Mouse (Mus musculus): ENCODE results near the gene Tmeff1. TPM values are rescaled to one million over a fixed set of nuclear protein-coding genes. Genes with fewer than 3 reads are reported as not detected.

Gene Tmeff1
- polyA plus RNA-seq, 1 experiment from 2014 or later: 228 TPM

- Histone ChIP-seq H3K27ac (ENCODE audit: low read length) (no peak overlapping the region; the same call in 1 of the 2 replicates), H3K36me3 (ENCODE audit: control insufficient read depth, insufficient read depth, low read length) (no peaks in the 10 kb centered on the region), H3K4me1 (ENCODE audit: control insufficient read depth, insufficient read depth, low read length) (peaks cover 11% of the 10 kb centered on the region), H3K4me3 (ENCODE audit: low read depth, low read length) (no peak overlapping the region), H3K4me2 (ENCODE audit: low read length) (no peak overlapping the region), H3K27me3 (ENCODE audit: control insufficient read depth, insufficient read depth, low read depth, low read length) (no peaks in the 10 kb centered on the region), H3K9ac (ENCODE audit: low read depth, low read length) (no peak overlapping the region), H3K9me3 (replicated peaks; ENCODE audit: control insufficient read depth, low read length, poor library complexity, severe bottlenecking) (no peaks in the 10 kb centered on the region)
- ATAC-seq: no peak
- 50% methylated on average over 2 of the region's 3 CpGs for WGBS
These were observed 3.0 kb upstream of the Tmeff1 start for GRCm38 (mm10) chr4:48581993-48582392.

DNA sequence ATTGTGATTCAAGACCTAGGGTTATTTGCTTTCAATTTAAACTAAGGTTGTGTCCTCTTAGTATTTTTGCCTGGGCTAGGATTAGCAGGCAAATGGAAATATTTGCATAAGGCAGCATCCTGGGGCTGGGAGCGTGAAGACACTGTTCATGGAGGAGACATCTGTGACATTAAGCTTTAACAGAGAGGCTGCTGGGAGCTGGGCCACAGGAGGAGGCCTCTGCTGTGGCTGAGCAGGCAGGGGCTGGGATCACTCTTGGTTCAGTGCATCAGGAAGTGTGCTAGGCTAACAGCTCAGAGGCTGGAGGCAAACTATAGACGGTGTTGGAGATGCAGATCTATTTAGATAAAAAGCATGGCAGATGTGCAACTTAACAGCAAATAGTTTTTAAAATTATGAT lies 2.0 kb upstream of the Tmeff1 start:
- H3K9me3 ChIP-seq (replicated peaks; ENCODE audit: control insufficient read depth, low read length, poor library complexity, severe bottlenecking): no peaks in the 10 kb centered on the region
- peaks cover 14% of the 10 kb centered on the region for H3K4me1 ChIP-seq (ENCODE audit: control insufficient read depth, insufficient read depth, low read length)
- no peak overlapping the region for H3K4me2 ChIP-seq (ENCODE audit: low read length)
- H3K9ac ChIP-seq (ENCODE audit: low read depth, low read length): no peak overlapping the region
- WGBS: 34% methylated on average over 2 of the region's 2 CpGs
- no peak for ATAC-seq
- no peak overlapping the region for H3K27ac ChIP-seq (ENCODE audit: low read length)
- H3K27me3 ChIP-seq (ENCODE audit: control insufficient read depth, insufficient read depth, low read depth, low read length): no peaks in the 10 kb centered on the region
- H3K36me3 ChIP-seq (ENCODE audit: control insufficient read depth, insufficient read depth, low read length): no peaks in the 10 kb centered on the region
- H3K4me3 ChIP-seq (ENCODE audit: low read depth, low read length): no peak overlapping the region

DNA sequence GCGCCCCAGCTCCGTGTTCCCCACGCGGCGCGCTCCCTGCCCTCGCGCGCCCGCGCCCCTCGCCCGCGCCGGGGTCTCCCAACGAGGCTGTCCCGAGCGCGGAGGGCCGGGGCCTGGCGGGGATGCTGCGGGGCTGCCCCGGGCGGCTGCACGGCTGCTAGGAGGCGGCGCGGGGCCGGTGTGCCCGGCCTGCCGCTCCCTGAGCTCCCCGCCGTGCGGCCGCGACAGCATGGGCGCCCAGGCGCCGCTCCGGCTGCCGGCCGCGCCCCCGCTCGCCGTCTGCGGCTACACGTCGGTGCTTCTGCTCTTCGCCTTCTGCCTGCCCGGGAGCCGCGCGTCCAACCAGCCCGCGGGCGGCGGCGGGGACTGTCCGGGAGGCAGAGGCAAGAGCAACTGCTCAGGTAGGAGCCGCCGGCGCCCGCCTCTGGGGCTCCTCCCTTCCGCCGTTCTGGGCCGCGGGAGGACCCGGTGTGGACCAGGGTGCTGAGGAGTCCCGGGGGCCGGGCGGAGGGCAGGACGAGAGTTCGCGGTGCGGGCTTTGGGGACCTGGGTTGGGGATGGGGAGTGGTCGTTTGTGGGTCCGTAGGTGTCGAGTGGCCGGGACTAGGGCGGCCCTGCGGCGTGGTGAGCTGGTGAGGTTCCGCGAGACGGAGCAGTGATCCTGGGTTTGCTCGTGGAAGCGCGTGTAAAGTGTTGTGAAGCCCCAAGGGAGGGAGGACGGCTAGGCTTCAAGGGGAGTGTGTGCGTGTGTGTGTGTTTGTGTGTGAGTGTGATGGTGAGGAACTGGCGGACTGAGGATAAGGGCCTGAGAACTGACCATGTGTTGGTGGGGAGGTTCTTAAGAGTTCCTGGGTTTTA lies 496 bp downstream of the Tmeff1 start:
- H3K27ac ChIP-seq (ENCODE audit: low read length): peak overlapping the region; percentile 94
- WGBS: under 1% methylated on average over 63 of the region's 92 CpGs
- peak overlapping the region; percentile 97 for H3K9ac ChIP-seq (ENCODE audit: low read depth, low read length)
- peaks cover 28% of the 10 kb centered on the region for H3K4me1 ChIP-seq (ENCODE audit: control insufficient read depth, insufficient read depth, low read length)
- no peaks in the 10 kb centered on the region for H3K36me3 ChIP-seq (ENCODE audit: control insufficient read depth, insufficient read depth, low read length)
- H3K4me2 ChIP-seq (ENCODE audit: low read length): peak overlapping the region; percentile 73
- peak overlapping the region; percentile 90 for H3K4me3 ChIP-seq (ENCODE audit: low read depth, low read length)
- no peaks in the 10 kb centered on the region for H3K27me3 ChIP-seq (ENCODE audit: control insufficient read depth, insufficient read depth, low read depth, low read length)
- no peaks in the 10 kb centered on the region for H3K9me3 ChIP-seq (replicated peaks; ENCODE audit: control insufficient read depth, low read length, poor library complexity, severe bottlenecking)
- peak; percentile 79 for ATAC-seq

- peaks cover 27% of the 10 kb centered on the region for H3K4me1 ChIP-seq (ENCODE audit: control insufficient read depth, insufficient read depth, low read length)
- peak; percentile 48 for ATAC-seq
- H3K4me3 ChIP-seq (ENCODE audit: low read depth, low read length): peak overlapping the region; percentile 90
- H3K9me3 ChIP-seq (replicated peaks; ENCODE audit: control insufficient read depth, low read length, poor library complexity, severe bottlenecking): no peaks in the 10 kb centered on the region
- H3K9ac ChIP-seq (ENCODE audit: low read depth, low read length): peak overlapping the region; percentile 97
- peak overlapping the region; percentile 94 for H3K27ac ChIP-seq (ENCODE audit: low read length)
- H3K36me3 ChIP-seq (ENCODE audit: control insufficient read depth, insufficient read depth, low read length): no peaks in the 10 kb centered on the region
- WGBS: 2% methylated on average over 12 of the region's 12 CpGs
- H3K27me3 ChIP-seq (ENCODE audit: control insufficient read depth, insufficient read depth, low read depth, low read length): no peaks in the 10 kb centered on the region
- H3K4me2 ChIP-seq (ENCODE audit: low read length): peak overlapping the region; percentile 73
These were observed 1.3 kb downstream of the Tmeff1 start for GRCm38 (mm10) chr4:48586099-48586821.

- Histone ChIP-seq H3K9ac (ENCODE audit: low read depth, low read length) (no peak overlapping the region), H3K27ac (ENCODE audit: low read length) (no peak overlapping the region), H3K4me3 (ENCODE audit: low read depth, low read length) (no peak overlapping the region), H3K9me3 (replicated peaks; ENCODE audit: control insufficient read depth, low read length, poor library complexity, severe bottlenecking) (no peaks in the 10 kb centered on the region), H3K4me2 (ENCODE audit: low read length) (no peak overlapping the region), H3K27me3 (ENCODE audit: control insufficient read depth, insufficient read depth, low read depth, low read length) (no peaks in the 10 kb centered on the region), H3K4me1 (ENCODE audit: control insufficient read depth, insufficient read depth, low read length) (peaks cover 25% of the 10 kb centered on the region), H3K36me3 (ENCODE audit: control insufficient read depth, insufficient read depth, low read length) (no peaks in the 10 kb centered on the region)
- no peak for ATAC-seq
- WGBS: 97% methylated on average over 2 of the region's 2 CpGs
These were observed 2.6 kb downstream of the Tmeff1 start for GRCm38 (mm10) chr4:48587526-48587925.

- H3K4me2 ChIP-seq (ENCODE audit: low read length): no peak overlapping the region
- no peaks in the 10 kb centered on the region for H3K36me3 ChIP-seq (ENCODE audit: control insufficient read depth, insufficient read depth, low read length)
- peaks cover 25% of the 10 kb centered on the region for H3K4me1 ChIP-seq (ENCODE audit: control insufficient read depth, insufficient read depth, low read length)
- no peak overlapping the region for H3K27ac ChIP-seq (ENCODE audit: low read length)
- WGBS: 72% methylated on average over 9 of the region's 9 CpGs
- H3K4me3 ChIP-seq (ENCODE audit: low read depth, low read length): no peak overlapping the region
- no peaks in the 10 kb centered on the region for H3K9me3 ChIP-seq (replicated peaks; ENCODE audit: control insufficient read depth, low read length, poor library complexity, severe bottlenecking)
- H3K27me3 ChIP-seq (ENCODE audit: control insufficient read depth, insufficient read depth, low read depth, low read length): no peaks in the 10 kb centered on the region
- no peak overlapping the region for H3K9ac ChIP-seq (ENCODE audit: low read depth, low read length)
- ATAC-seq: no peak
These were observed 3.6 kb downstream of the Tmeff1 start for GRCm38 (mm10) chr4:48588576-48588975.

- Histone ChIP-seq H3K4me2 (ENCODE audit: low read length) (no peak overlapping the region), H3K9me3 (replicated peaks; ENCODE audit: control insufficient read depth, low read length, poor library complexity, severe bottlenecking) (no peaks in the 10 kb centered on the region), H3K4me1 (ENCODE audit: control insufficient read depth, insufficient read depth, low read length) (peaks cover 20% of the 10 kb centered on the region), H3K36me3 (ENCODE audit: control insufficient read depth, insufficient read depth, low read length) (no peaks in the 10 kb centered on the region), H3K4me3 (ENCODE audit: low read depth, low read length) (no peak overlapping the region), H3K27ac (ENCODE audit: low read length) (no peak overlapping the region), H3K9ac (ENCODE audit: low read depth, low read length) (no peak overlapping the region), H3K27me3 (ENCODE audit: control insufficient read depth, insufficient read depth, low read depth, low read length) (no peaks in the 10 kb centered on the region)
- no peak for ATAC-seq
- 83% methylated on average over 7 of the region's 7 CpGs for WGBS
These were observed 5.9 kb downstream of the Tmeff1 start for GRCm38 (mm10) chr4:48590862-48591261.

DNA sequence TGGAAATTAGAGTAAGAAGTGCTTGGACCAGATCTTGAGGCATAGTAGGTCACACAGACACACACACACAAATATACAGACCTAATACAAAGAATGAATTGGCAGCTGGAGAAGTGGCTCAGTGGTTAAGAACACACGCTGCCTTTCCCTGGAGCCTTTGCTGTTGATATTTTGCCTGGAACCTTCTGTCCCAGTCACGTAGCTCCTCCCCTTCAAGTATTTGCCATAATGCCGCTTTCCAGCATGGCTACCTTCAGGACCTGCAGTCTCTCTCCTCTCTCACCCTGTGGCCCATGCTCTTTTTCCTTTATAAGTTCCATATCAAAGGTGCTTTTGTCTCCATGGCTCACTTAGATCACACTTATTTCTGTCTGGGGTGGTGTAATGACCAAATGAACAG lies 6.4 kb downstream of the Tmeff1 start:
- H3K4me2 ChIP-seq (ENCODE audit: low read length): no peak overlapping the region
- H3K27me3 ChIP-seq (ENCODE audit: control insufficient read depth, insufficient read depth, low read depth, low read length): no peaks in the 10 kb centered on the region
- no peak overlapping the region for H3K9ac ChIP-seq (ENCODE audit: low read depth, low read length)
- no peak overlapping the region for H3K27ac ChIP-seq (ENCODE audit: low read length)
- no peaks in the 10 kb centered on the region for H3K36me3 ChIP-seq (ENCODE audit: control insufficient read depth, insufficient read depth, low read length)
- H3K9me3 ChIP-seq (replicated peaks; ENCODE audit: control insufficient read depth, low read length, poor library complexity, severe bottlenecking): no peaks in the 10 kb centered on the region
- no peak for ATAC-seq
- no peak overlapping the region for H3K4me3 ChIP-seq (ENCODE audit: low read depth, low read length)
- peaks cover 20% of the 10 kb centered on the region for H3K4me1 ChIP-seq (ENCODE audit: control insufficient read depth, insufficient read depth, low read length)
- WGBS: 77% methylated on average over 3 of the region's 3 CpGs

DNA sequence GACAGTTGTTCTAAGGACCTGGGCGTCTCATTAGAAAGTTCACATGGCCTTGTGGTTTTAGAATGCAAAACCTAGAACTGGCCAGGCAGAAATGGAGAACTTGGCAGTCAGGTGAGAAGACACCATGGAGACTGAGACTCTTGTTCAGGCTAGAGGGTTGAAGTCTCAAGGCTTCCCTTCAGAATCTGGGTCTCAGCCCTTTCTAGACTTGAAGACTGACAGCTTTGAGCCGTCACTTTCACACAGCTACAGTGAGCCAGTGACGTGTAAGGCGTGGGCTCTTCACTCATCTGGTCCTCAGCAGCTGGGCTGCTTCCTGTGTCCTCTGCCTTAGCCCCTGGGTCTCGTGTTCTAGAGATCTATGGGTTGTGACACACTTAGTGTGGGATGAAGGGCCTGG lies 7.4 kb downstream of the Tmeff1 start:
- WGBS: 83% methylated on average over 5 of the region's 5 CpGs
- no peak for ATAC-seq
- Histone ChIP-seq H3K4me3 (ENCODE audit: low read depth, low read length) (no peak overlapping the region), H3K27ac (ENCODE audit: low read length) (no peak overlapping the region), H3K9me3 (replicated peaks; ENCODE audit: control insufficient read depth, low read length, poor library complexity, severe bottlenecking) (no peaks in the 10 kb centered on the region), H3K4me1 (ENCODE audit: control insufficient read depth, insufficient read depth, low read length) (peaks cover 14% of the 10 kb centered on the region), H3K36me3 (ENCODE audit: control insufficient read depth, insufficient read depth, low read length) (no peaks in the 10 kb centered on the region), H3K27me3 (ENCODE audit: control insufficient read depth, insufficient read depth, low read depth, low read length) (no peaks in the 10 kb centered on the region), H3K4me2 (ENCODE audit: low read length) (no peak overlapping the region), H3K9ac (ENCODE audit: low read depth, low read length) (no peak overlapping the region)
